Mouse (Mus musculus): ENCODE results near the gene 1700010B08Rik. TPM values are rescaled to one million over a fixed set of nuclear protein-coding genes. Genes with fewer than 3 reads are reported as not detected.

The 1700010B08Rik gene
- polyA plus RNA-seq, 1 experiment from 2014 or later: not detected

DNA sequence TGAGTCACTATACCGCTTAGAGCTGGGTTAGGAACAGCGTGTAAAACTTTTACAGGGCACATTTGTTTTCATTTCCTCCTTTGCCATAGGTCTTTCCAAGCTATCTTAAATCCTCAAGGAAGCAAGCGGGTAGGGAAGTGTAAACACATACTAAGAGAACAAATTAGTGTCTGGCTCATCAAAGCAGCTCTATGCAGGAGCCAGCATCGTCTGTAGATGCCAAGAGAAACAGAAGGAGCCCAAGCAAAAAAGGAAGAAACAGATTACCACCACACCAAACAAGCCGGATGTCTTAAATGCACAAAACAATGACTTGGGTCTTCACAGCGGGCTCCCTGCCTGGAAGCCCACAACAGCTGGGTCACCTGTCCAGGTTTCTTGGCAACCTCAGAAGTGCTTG is 9.0 kb upstream of the 1700010B08Rik start:
- Histone ChIP-seq H3K4me3 (ENCODE audit: low read depth, low read length) (no peak overlapping the region), H3K9ac (ENCODE audit: low read depth, low read length) (no peak overlapping the region), H3K27me3 (ENCODE audit: control insufficient read depth, insufficient read depth, low read length) (no peaks in the 10 kb centered on the region), H3K27ac (ENCODE audit: low read depth, low read length) (no peak overlapping the region), H3K9me3 (replicated peaks; ENCODE audit: control insufficient read depth, low read length) (no peaks in the 10 kb centered on the region), H3K4me2 (no peak overlapping the region), H3K36me3 (ENCODE audit: control insufficient read depth, insufficient read depth, low read length) (no peaks in the 10 kb centered on the region), H3K4me1 (ENCODE audit: control insufficient read depth, insufficient read depth, low read length) (peaks cover 7% of the 10 kb centered on the region)
- no peak for ATAC-seq (replicated peaks; ENCODE audit: insufficient number of reproducible peaks, low FRiP score, low TSS enrichment)
- 79% methylated on average over 6 of the region's 6 CpGs for WGBS (ENCODE audit: insufficient replicate concordance)

DNA sequence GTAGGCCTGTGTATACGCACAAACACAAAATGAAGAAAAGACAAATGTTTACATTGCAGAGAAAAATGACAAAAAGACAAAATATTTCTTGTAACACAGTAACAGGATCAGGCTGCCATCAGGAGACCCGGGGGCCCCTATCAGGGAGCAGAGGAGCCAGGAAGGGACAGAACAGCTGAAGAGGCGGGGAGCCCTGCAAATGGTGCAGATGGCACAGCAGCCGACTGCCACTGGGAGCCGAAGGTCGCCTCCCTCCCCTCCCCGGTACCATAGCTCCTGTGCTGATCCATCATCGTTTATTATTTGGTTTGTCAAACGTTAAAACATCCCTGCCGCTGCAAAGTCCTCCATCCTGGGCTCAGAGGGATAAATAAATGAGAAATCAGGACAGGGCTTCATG is 6.6 kb upstream of the 1700010B08Rik start:
- no peaks in the 10 kb centered on the region for H3K27me3 ChIP-seq (ENCODE audit: control insufficient read depth, insufficient read depth, low read length)
- H3K4me3 ChIP-seq (ENCODE audit: low read depth, low read length): no peak overlapping the region
- H3K4me2 ChIP-seq: no peak overlapping the region
- H3K27ac ChIP-seq (ENCODE audit: low read depth, low read length): no peak overlapping the region
- no peak overlapping the region for H3K9ac ChIP-seq (ENCODE audit: low read depth, low read length)
- no peaks in the 10 kb centered on the region for H3K36me3 ChIP-seq (ENCODE audit: control insufficient read depth, insufficient read depth, low read length)
- no peaks in the 10 kb centered on the region for H3K4me1 ChIP-seq (ENCODE audit: control insufficient read depth, insufficient read depth, low read length)
- WGBS (ENCODE audit: insufficient replicate concordance): 61% methylated on average over 10 of the region's 10 CpGs
- no peaks in the 10 kb centered on the region for H3K9me3 ChIP-seq (replicated peaks; ENCODE audit: control insufficient read depth, low read length)
- ATAC-seq (replicated peaks; ENCODE audit: insufficient number of reproducible peaks, low FRiP score, low TSS enrichment): no peak

- Histone ChIP-seq H3K27me3 (ENCODE audit: control insufficient read depth, insufficient read depth, low read length) (no peaks in the 10 kb centered on the region), H3K4me3 (ENCODE audit: low read depth, low read length) (no peak overlapping the region), H3K4me2 (no peak overlapping the region), H3K9ac (ENCODE audit: low read depth, low read length) (no peak overlapping the region), H3K36me3 (ENCODE audit: control insufficient read depth, insufficient read depth, low read length) (no peaks in the 10 kb centered on the region), H3K27ac (ENCODE audit: low read depth, low read length) (no peak overlapping the region), H3K4me1 (ENCODE audit: control insufficient read depth, insufficient read depth, low read length) (no peaks in the 10 kb centered on the region), H3K9me3 (replicated peaks; ENCODE audit: control insufficient read depth, low read length) (no peaks in the 10 kb centered on the region)
- WGBS (ENCODE audit: insufficient replicate concordance): 82% methylated on average over 4 of the region's 4 CpGs
- no peak for ATAC-seq (replicated peaks; ENCODE audit: insufficient number of reproducible peaks, low FRiP score, low TSS enrichment)
Observed at GRCm38 (mm10) chr2:173713241-173713640, 6.0 kb upstream of the 1700010B08Rik start.

GRCm38 (mm10) chr2:173714620-173715218 is 4.5 kb upstream of the 1700010B08Rik start:
- Histone ChIP-seq H3K9me3 (replicated peaks; ENCODE audit: control insufficient read depth, low read length) (no peaks in the 10 kb centered on the region), H3K27me3 (ENCODE audit: control insufficient read depth, insufficient read depth, low read length) (no peaks in the 10 kb centered on the region), H3K4me1 (ENCODE audit: control insufficient read depth, insufficient read depth, low read length) (no peaks in the 10 kb centered on the region), H3K36me3 (ENCODE audit: control insufficient read depth, insufficient read depth, low read length) (no peaks in the 10 kb centered on the region), H3K4me3 (ENCODE audit: low read depth, low read length) (no peak overlapping the region), H3K9ac (ENCODE audit: low read depth, low read length) (no peak overlapping the region), H3K27ac (ENCODE audit: low read depth, low read length) (no peak overlapping the region), H3K4me2 (no peak overlapping the region)
- ATAC-seq (replicated peaks; ENCODE audit: insufficient number of reproducible peaks, low FRiP score, low TSS enrichment): no peak
- WGBS (ENCODE audit: insufficient replicate concordance): 67% methylated on average over 8 of the region's 8 CpGs

- H3K4me1 ChIP-seq (ENCODE audit: control insufficient read depth, insufficient read depth, low read length): no peaks in the 10 kb centered on the region
- H3K9ac ChIP-seq (ENCODE audit: low read depth, low read length): no peak overlapping the region
- no peaks in the 10 kb centered on the region for H3K27me3 ChIP-seq (ENCODE audit: control insufficient read depth, insufficient read depth, low read length)
- H3K4me2 ChIP-seq: no peak overlapping the region
- no peak overlapping the region for H3K27ac ChIP-seq (ENCODE audit: low read depth, low read length)
- no peak overlapping the region for H3K4me3 ChIP-seq (ENCODE audit: low read depth, low read length)
- WGBS (ENCODE audit: insufficient replicate concordance): 88% methylated on average over 5 of the region's 5 CpGs
- no peak for ATAC-seq (replicated peaks; ENCODE audit: insufficient number of reproducible peaks, low FRiP score, low TSS enrichment)
- no peaks in the 10 kb centered on the region for H3K9me3 ChIP-seq (replicated peaks; ENCODE audit: control insufficient read depth, low read length)
- H3K36me3 ChIP-seq (ENCODE audit: control insufficient read depth, insufficient read depth, low read length): no peaks in the 10 kb centered on the region
Observed at GRCm38 (mm10) chr2:173716966-173717365, 2.2 kb upstream of the 1700010B08Rik start.

DNA sequence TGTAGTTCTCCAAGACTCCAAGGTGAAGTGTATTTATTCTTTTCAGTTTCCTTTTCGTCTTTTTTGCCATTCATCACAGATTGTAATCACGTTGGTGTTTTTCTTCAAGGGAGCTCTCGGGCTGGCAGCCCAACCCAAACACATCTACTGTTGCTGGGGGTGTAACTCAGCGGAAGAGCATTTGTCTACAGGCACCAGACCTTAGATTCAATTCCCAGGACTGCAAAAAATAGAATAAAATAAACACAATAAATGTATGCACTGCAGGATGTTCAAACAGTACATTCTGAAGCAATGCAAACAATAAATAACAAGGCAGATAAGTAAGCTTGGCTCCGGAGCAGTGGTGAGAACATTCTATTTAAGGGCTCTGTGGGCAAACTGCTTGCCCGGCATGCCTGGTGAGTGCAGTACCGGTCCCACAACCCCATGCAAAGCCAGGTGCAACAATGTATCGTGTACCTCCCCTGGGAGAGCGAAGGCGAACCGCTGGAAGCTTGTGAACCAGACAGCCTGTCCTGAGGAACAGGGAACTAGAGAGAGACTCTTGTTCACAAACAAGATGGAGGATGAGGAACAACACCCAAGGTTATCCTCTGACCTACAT is 3.1 kb downstream of the 1700010B08Rik start:
- no peaks in the 10 kb centered on the region for H3K36me3 ChIP-seq (ENCODE audit: control insufficient read depth, insufficient read depth, low read length)
- H3K4me1 ChIP-seq (ENCODE audit: control insufficient read depth, insufficient read depth, low read length): no peaks in the 10 kb centered on the region
- H3K4me3 ChIP-seq (ENCODE audit: low read depth, low read length): no peak overlapping the region
- H3K27ac ChIP-seq (ENCODE audit: low read depth, low read length): no peak overlapping the region
- H3K27me3 ChIP-seq (ENCODE audit: control insufficient read depth, insufficient read depth, low read length): no peaks in the 10 kb centered on the region
- no peaks in the 10 kb centered on the region for H3K9me3 ChIP-seq (replicated peaks; ENCODE audit: control insufficient read depth, low read length)
- H3K4me2 ChIP-seq: no peak overlapping the region
- no peak overlapping the region for H3K9ac ChIP-seq (ENCODE audit: low read depth, low read length)
- WGBS (ENCODE audit: insufficient replicate concordance): 70% methylated on average over 11 of the region's 11 CpGs
- ATAC-seq (replicated peaks; ENCODE audit: insufficient number of reproducible peaks, low FRiP score, low TSS enrichment): no peak

GRCm38 (mm10) chr2:173724382-173724781 is 5.2 kb downstream of the 1700010B08Rik start:
- Histone ChIP-seq H3K4me2 (no peak overlapping the region), H3K9me3 (replicated peaks; ENCODE audit: control insufficient read depth, low read length) (no peaks in the 10 kb centered on the region), H3K27ac (ENCODE audit: low read depth, low read length) (no peak overlapping the region), H3K27me3 (ENCODE audit: control insufficient read depth, insufficient read depth, low read length) (no peaks in the 10 kb centered on the region), H3K4me3 (ENCODE audit: low read depth, low read length) (no peak overlapping the region), H3K36me3 (ENCODE audit: control insufficient read depth, insufficient read depth, low read length) (no peaks in the 10 kb centered on the region), H3K4me1 (ENCODE audit: control insufficient read depth, insufficient read depth, low read length) (no peaks in the 10 kb centered on the region), H3K9ac (ENCODE audit: low read depth, low read length) (no peak overlapping the region)
- ATAC-seq (replicated peaks; ENCODE audit: insufficient number of reproducible peaks, low FRiP score, low TSS enrichment): no peak
- 46% methylated on average over 14 of the region's 14 CpGs for WGBS (ENCODE audit: insufficient replicate concordance)

DNA sequence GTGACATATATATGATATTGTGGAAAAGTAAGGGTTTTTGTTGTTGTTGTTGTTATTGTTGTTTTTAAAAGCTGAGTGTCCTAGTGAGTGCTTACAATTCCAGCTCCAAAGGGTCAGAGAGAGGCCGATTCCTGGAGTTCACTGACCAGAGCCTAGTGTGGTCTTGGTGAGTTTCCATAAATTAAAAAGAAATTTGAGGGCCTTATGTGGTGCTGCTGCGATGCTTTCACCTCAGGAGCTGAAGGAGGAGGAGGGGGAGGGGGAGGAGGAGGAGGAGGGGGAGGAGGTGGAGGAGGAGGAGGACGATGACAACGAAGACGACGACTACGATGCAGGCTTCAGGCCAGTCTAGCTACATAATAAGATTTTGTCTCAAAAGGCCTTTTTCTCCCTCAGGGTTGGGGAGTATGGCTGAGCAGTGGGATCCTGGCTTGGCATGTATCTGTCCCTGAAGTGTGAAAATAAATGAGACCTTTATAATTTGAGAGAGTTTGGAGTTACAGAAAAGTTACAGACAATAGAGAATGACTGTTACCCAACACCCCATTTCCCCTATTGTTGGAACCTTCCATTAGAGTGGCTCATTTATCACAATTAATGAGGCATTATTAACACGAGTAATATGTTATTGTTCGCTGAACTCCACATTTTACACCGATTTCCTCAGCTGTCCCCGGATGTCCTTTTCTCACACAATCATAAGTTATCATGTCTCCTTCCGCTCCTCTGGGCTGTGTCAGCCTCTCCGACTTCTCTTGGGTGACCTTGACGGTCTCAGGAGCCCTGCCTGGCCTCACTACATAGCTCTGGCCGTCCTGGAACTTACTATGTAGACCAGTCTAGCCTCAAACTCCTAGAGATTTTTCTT is 6.0 kb downstream of the 1700010B08Rik start:
- H3K4me1 ChIP-seq (ENCODE audit: control insufficient read depth, insufficient read depth, low read length): 0 out of 2 replicates have a peak, but pooled peaks cover 3% of the 10 kb centered on the region
- no peaks in the 10 kb centered on the region for H3K36me3 ChIP-seq (ENCODE audit: control insufficient read depth, insufficient read depth, low read length)
- H3K4me3 ChIP-seq (ENCODE audit: low read depth, low read length): no peak overlapping the region
- no peak overlapping the region for H3K4me2 ChIP-seq
- no peak for ATAC-seq (replicated peaks; ENCODE audit: insufficient number of reproducible peaks, low FRiP score, low TSS enrichment)
- 69% methylated on average over 15 of the region's 15 CpGs for WGBS (ENCODE audit: insufficient replicate concordance)
- no peak overlapping the region for H3K27ac ChIP-seq (ENCODE audit: low read depth, low read length)
- H3K27me3 ChIP-seq (ENCODE audit: control insufficient read depth, insufficient read depth, low read length): no peaks in the 10 kb centered on the region
- H3K9me3 ChIP-seq (replicated peaks; ENCODE audit: control insufficient read depth, low read length): no peaks in the 10 kb centered on the region
- no peak overlapping the region for H3K9ac ChIP-seq (ENCODE audit: low read depth, low read length)
